Mouse (Mus musculus): ENCODE results near the gene Ice1. TPM values are rescaled to one million over a fixed set of nuclear protein-coding genes. Genes with fewer than 3 reads are reported as not detected.

Ice1 gene
- polyA plus RNA-seq, 1 experiment from 2014 or later: 31.3 TPM

- Histone ChIP-seq H3K9me3 (no peaks in the 10 kb centered on the region), H3K9ac (replicated peaks) (no peak overlapping the region), H3K36me3 (no peaks in the 10 kb centered on the region), H3K4me1 (no peaks in the 10 kb centered on the region), H3K4me3 (no peak overlapping the region), H3K27ac (replicated peaks) (no peak overlapping the region), H3K27me3 (no peaks in the 10 kb centered on the region), H3K4me2 (replicated peaks) (no peak overlapping the region)
- 94% methylated on average over 5 of the region's 5 CpGs for WGBS
- no peak for ATAC-seq (replicated peaks)
These were observed 104.0 kb downstream of the Ice1 start for GRCm38 (mm10) chr13:70533412-70533811.

GRCm38 (mm10) chr13:70532719-70533118, 104.7 kb downstream of the Ice1 start:
- no peak overlapping the region for H3K27ac ChIP-seq (replicated peaks)
- H3K9me3 ChIP-seq: no peaks in the 10 kb centered on the region
- no peaks in the 10 kb centered on the region for H3K36me3 ChIP-seq
- H3K4me2 ChIP-seq (replicated peaks): no peak overlapping the region
- no peak overlapping the region for H3K4me3 ChIP-seq
- H3K4me1 ChIP-seq: no peaks in the 10 kb centered on the region
- no peaks in the 10 kb centered on the region for H3K27me3 ChIP-seq
- ATAC-seq (replicated peaks): no peak
- WGBS: 81% methylated on average over 10 of the region's 10 CpGs
- H3K9ac ChIP-seq (replicated peaks): no peak overlapping the region

DNA sequence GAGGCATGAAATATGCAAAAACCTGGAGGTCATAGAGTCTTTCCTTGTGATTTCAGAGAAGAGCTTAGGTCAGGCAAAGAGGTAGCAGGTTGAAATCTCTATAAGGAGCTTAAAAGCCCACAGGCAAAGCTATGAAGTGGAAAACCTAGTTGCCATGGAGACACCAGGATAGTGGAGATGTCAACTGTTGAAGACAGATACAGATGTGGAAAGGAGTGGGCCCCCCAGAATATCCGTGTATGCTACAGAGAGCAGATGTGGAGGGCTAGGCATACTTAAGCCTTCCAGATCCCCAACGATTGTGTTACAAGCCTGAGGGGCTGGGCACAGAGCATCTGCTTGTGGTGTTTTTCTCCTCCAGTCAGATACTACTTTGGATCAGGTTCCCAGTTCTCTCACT, 119.8 kb downstream of the Ice1 start:
- no peak for ATAC-seq (replicated peaks)
- no peak overlapping the region for H3K9ac ChIP-seq (replicated peaks)

GRCm38 (mm10) chr13:70515004-70515403, 122.4 kb downstream of the Ice1 start:
- no peaks in the 10 kb centered on the region for H3K36me3 ChIP-seq
- ATAC-seq (replicated peaks): no peak
- no peak overlapping the region for H3K27ac ChIP-seq (replicated peaks)
- no peaks in the 10 kb centered on the region for H3K27me3 ChIP-seq
- H3K4me3 ChIP-seq: no peak overlapping the region
- H3K4me2 ChIP-seq (replicated peaks): no peak overlapping the region
- H3K4me1 ChIP-seq: no peaks in the 10 kb centered on the region
- 63% methylated on average over 2 of the region's 2 CpGs for whole genome bisulfite sequencing
- no peak overlapping the region for H3K9ac ChIP-seq (replicated peaks)
- H3K9me3 ChIP-seq: no peaks in the 10 kb centered on the region

More for the DNA sequence above, 119.8 kb downstream of the Ice1 start:
- Histone ChIP-seq H3K4me3 (no peak overlapping the region), H3K27me3 (no peaks in the 10 kb centered on the region), H3K9me3 (no peaks in the 10 kb centered on the region), H3K4me2 (replicated peaks) (no peak overlapping the region), H3K4me1 (no peaks in the 10 kb centered on the region), H3K36me3 (no peaks in the 10 kb centered on the region), H3K27ac (replicated peaks) (no peak overlapping the region)
- 67% methylated on average over 2 of the region's 2 CpGs for WGBS

GRCm38 (mm10) chr13:70510199-70510598, 127.2 kb downstream of the Ice1 start:
- 81% methylated on average over 5 of the region's 5 CpGs for WGBS
- Histone ChIP-seq H3K4me1 (peaks cover 10% of the 10 kb centered on the region), H3K4me3 (no peak overlapping the region), H3K4me2 (replicated peaks) (no peak overlapping the region), H3K36me3 (no peaks in the 10 kb centered on the region), H3K9me3 (no peaks in the 10 kb centered on the region), H3K9ac (replicated peaks) (no peak overlapping the region), H3K27me3 (no peaks in the 10 kb centered on the region), H3K27ac (replicated peaks) (no peak overlapping the region)
- no peak for ATAC-seq (replicated peaks)

DNA sequence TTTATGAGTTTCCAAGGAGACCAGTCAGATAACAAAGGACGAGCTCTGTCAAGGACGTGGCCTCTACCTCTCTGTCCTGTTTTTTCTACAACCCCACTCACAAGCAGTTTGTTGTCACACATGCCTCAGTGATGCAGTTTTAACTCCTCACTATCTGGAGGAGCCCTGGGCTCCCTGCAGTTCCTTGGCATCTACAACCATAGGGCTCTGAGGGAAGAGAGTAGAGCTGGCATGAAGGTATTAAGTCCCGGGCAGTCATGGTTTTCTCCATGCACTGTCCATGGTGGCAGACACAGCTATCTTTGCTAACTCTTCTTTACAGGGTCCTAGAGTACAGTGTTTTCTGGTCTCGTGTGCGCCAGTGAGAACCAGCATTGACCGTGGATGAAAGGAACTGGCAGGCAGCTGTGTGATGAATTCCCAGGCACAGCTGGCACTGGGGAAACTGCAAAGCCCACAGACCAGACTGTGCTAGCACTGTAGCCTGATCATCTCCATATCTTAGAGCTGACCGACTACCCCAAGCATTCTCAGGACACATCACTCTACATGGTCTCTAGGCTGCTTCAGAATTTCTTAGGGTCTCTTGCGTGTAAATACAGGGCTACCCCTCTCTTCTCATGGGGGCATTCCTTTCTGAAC, 127.9 kb downstream of the Ice1 start:
- peaks cover 10% of the 10 kb centered on the region for H3K4me1 ChIP-seq
- H3K9ac ChIP-seq (replicated peaks): no peak overlapping the region
- H3K27me3 ChIP-seq: no peaks in the 10 kb centered on the region
- peak; percentile 63 for ATAC-seq (replicated peaks)
- 53% methylated on average over 8 of the region's 8 CpGs for WGBS
- H3K36me3 ChIP-seq: no peaks in the 10 kb centered on the region
- 0 out of 2 replicates have a peak overlapping the region, but pooled peaks have one; percentile 7 for H3K27ac ChIP-seq (replicated peaks)
- H3K9me3 ChIP-seq: no peaks in the 10 kb centered on the region
- H3K4me2 ChIP-seq (replicated peaks): no peak overlapping the region
- H3K4me3 ChIP-seq: no peak overlapping the region

- H3K27ac ChIP-seq (replicated peaks): no peak overlapping the region
- ATAC-seq (replicated peaks): peak; percentile 53
- no peaks in the 10 kb centered on the region for H3K9me3 ChIP-seq
- no peak overlapping the region for H3K9ac ChIP-seq (replicated peaks)
- H3K4me1 ChIP-seq: peaks cover 10% of the 10 kb centered on the region
- no peak overlapping the region for H3K4me3 ChIP-seq
- no peak overlapping the region for H3K4me2 ChIP-seq (replicated peaks)
- no peaks in the 10 kb centered on the region for H3K27me3 ChIP-seq
- H3K36me3 ChIP-seq: no peaks in the 10 kb centered on the region
- WGBS: 43% methylated on average over 5 of the region's 5 CpGs
These were observed 128.6 kb downstream of the Ice1 start for GRCm38 (mm10) chr13:70508708-70509374.

Other genes starting within 250 kb of the Ice1 start
- gene Adamts16, start 204.2 kb upstream of the Ice1 start, polyA plus RNA-seq (2015; fragmentation: Nextera tagmentation; extraction: Ambion mirVana): 0.45 and 0.65 TPM in 2 replicates

Data from forebrain, embryonic 15.5 days (tissue).